Comparison of ENCODE assay signal across 13 mouse cellular contexts in genomic region chr7:125958856-125959255, GRCm38 (mm10).
"Had no signal": no experiment of that assay in that cellular context is flagged by ENCODE, and none has a peak within 500 bp of the region (broad histone marks: within the 10 kb centered on the region; RNA-seq: fewer than 3 reads in every experiment).

No protein-coding gene starts in this region.

- H3K9me3 ChIP-seq: liver, embryonic 13.5 days; midbrain, embryonic 12.5 days; neural tube, embryonic 13.5 days; stomach, embryonic 15.5 days had no signal

- H3K4me1 ChIP-seq: liver, embryonic 13.5 days; stomach, embryonic 15.5 days had no signal

- H3K4me2 ChIP-seq: liver, embryonic 13.5 days; midbrain, embryonic 12.5 days; neural tube, embryonic 13.5 days; stomach, embryonic 15.5 days had no signal

- H3K27ac ChIP-seq: liver, embryonic 13.5 days; midbrain, embryonic 12.5 days; neural tube, embryonic 13.5 days; stomach, embryonic 15.5 days had no signal

- H3K36me3 ChIP-seq: liver, embryonic 13.5 days; midbrain, embryonic 12.5 days; neural tube, embryonic 13.5 days; stomach, embryonic 15.5 days had no signal

- H3K4me3 ChIP-seq: liver, embryonic 13.5 days; midbrain, embryonic 12.5 days; myocyte; neural tube, embryonic 13.5 days; stomach, embryonic 15.5 days had no signal

- ATAC-seq: midbrain, embryonic 16.5 days had no signal

- H3K27me3 ChIP-seq: neural tube, embryonic 13.5 days; stomach, embryonic 15.5 days had no signal

- DNase-seq: liver, embryonic 13.5 days; lung, adult 2 months; lung, postnatal 14 days; lung, postnatal 4 days; retina, postnatal 1 day; right cerebral cortex, postnatal 25 days; spleen, adult 18-20 months; thymus, postnatal 25 days had no signal

- H3K9ac ChIP-seq: liver, embryonic 13.5 days; midbrain, embryonic 12.5 days; neural tube, embryonic 13.5 days; stomach, embryonic 15.5 days had no signal
